Mouse (Mus musculus): ENCODE measurements around the gene March1. TPM values are rescaled to one million over a fixed set of nuclear protein-coding genes. Genes with fewer than 3 reads are reported as not detected.

Gene March1
- 1.5 and 1.6 TPM in 2 replicates for polyA plus RNA-seq (2012; rRNA removed)

DNA sequence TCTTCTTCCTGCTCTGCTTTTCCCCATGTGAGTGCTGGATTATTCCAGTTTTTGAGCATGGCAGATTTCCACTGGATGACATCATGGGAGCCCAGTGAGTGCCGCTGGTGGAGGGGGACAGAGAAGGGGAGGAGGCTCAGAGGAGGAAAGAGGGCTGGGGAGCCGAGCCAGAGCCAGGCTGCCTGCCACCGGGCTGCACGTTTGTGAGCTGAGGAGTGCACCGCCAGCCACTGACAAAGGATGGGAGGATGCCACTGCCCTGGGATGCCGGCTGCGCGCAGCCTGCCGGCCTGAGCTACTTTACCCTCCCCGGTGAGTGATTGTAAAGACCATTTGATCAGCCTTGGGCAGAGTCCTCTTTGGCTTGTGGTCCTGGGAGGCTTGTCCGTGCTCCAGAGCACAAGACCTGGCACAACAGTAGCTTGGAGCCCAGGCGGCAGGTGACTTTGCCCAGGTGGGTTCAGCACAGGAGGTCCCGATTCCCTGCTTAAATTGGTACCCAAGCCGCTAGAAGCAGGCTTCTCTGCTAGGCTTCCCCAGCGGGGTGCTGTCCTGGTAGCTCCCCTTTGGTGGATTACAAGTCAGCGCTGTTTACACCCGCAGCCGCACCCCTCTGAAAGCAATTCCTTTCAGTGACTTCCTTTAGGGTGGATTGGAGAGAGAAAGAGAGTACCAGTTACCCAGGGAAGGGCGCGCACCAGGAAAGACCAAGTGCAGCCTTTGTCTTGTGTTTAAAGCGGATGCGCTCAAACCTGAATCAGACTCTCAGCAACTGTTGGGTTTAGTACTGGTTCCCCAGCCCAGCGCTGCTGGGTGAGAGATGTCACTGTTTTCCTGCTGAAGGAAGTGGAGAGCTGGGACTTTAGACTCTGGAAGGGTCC, at the start of gene March1:
Gene March1, plus strand, starts transcription at position 30 of the 881 bp plus-strand sequence.
- DNase-seq (ENCODE audit: low read depth), result no peak

DNA sequence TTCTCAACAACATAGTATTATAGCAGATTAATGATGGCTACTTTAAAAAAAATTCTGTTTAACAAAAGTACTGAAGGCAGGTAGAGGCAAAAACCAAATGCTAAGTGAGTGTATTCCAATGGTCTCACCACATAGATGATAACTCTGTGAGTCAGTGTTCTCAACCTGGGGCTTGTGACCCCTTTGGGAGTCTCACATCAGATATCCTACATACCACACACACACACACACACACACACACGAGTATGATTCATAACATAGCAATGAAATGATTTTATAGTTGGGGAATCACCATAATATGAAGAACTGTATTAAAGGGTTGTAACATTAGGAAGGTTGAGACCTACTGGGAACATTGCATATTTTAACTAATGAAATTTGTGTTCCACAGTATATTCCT, 30.8 kb upstream of the March1 start:
- no peak for DNase-seq (ENCODE audit: low read depth)

DNA sequence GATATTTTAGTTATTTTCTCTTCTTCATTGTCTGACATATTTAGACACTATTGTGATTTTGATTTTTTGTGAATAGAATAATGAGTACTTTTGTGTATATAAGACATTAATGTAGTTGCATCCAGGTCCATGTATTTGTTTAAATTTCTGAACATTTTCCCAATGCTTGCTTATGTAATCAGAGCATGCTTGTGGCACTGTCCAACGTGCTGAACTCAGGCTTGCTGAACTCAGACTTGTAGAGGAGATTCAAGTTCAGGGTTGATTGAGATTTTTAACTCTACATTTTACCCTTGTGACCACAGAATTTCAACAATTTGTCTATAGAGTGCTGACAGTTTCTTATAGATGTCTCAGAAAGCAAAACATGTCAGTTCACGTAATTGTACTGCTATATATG, 14.5 kb upstream of the March1 start:
- no peak for DNase-seq (ENCODE audit: low read depth)

DNA sequence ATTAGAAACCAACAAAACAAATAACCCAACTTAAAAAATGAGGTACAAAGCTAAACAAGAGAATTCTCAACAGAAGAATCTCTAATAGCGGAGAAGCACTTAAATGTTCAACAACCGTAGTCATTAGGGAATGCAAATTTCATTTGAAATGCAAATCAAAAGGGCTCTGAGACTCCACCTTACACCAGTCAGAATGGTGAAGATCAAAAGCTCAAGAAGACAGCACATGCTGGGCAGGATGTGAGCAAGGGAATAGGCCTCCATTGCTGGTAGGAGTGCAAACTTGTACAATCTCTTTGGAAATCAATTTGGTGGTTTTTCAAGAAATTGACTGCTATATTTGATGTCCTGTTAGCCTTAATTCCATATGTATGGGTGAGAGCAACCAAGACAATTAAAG, 8.2 kb upstream of the March1 start:
- DNase-seq (ENCODE audit: low read depth), result no peak

- DNase-seq (ENCODE audit: low read depth), result no peak
These were observed 1.3 kb downstream of the March1 start for GRCm38 (mm10) chr8:65618966-65619365.

DNA sequence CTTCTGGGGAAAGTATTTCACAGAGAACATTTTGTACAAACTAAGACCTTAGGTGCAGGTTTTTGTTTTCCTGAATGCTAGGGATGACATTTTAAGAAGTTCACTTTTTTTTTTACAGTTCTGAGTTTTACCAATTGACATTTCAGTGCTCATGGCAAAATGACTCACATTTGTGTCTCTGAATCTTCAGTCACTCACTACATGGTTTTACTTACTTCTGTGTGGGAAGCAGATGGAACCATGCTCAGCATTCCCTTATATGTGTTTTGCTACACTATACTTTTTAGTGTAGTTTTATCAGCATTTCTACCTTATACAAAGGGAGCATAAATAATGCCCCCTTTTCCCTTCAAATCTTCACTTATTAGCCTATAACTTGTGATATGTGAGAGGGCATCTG, 27.2 kb downstream of the March1 start:
- DNase-seq (ENCODE audit: low read depth), result no peak

- DNase-seq (ENCODE audit: low read depth), result no peak
These were observed 27.8 kb downstream of the March1 start for GRCm38 (mm10) chr8:65645502-65645901.

- no peak for DNase-seq (ENCODE audit: low read depth)
These were observed 28.2 kb downstream of the March1 start for GRCm38 (mm10) chr8:65645945-65646344.

DNA sequence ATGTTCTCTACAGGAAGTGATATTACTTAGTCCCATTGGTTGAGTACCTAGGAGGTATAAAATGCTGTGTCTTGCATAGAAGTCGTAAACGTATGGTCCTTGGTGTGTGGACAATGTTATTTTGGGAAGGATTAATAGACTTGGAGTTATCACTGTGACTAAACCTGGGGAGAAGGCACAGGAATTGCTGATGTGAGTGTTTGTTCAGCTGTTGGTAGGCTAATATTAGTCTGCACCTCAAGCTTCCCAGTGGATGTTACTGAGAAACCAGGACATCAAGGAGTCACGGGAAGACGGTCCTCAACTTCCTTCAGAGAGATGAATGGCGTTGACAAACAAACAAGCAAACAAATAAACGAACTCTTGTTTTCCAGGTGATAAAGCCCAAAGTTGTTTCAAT, 38.2 kb downstream of the March1 start:
- DNase-seq (ENCODE audit: low read depth), result no peak

- no peak for DNase-seq (ENCODE audit: low read depth)
These were observed 44.2 kb downstream of the March1 start for GRCm38 (mm10) chr8:65661885-65662284.

DNA sequence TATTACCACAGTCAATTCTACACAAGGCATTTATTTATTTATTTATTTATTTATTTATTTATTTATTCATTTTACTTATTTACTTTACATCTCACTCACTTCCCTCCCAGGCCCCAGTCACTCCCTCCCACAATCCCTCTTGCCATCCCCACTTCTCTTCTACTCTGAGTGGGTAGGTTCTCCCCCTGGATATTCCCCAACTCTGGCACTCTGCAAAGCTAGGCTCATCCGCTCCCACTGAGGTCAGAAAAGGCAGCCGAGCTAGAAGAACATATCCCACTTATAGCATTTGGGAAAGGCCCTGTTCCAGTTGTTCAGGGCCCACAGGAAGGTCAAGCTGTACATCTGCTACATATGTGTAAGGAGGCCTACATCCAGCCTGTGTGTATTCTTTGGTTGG, 48.1 kb downstream of the March1 start:
- no peak for DNase-seq (ENCODE audit: low read depth)

DNA sequence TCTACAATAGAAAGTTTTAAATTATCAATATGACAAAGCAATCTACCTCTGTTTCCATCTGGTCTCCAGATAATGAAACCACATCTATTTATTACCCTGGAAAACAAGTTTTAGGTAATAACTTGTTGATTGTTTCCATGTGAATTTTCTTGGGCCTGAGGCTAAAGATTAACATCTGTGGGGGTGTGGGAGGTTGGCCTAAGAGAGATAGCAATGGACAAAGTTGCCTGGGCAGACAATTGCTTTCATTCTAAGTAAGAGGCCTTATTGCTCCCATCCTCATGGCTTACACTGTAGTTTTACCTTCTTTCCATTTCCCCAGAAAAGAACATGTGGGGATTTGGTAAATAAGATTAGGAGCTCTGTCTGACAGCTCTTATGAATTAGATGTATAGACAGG, 125.4 kb downstream of the March1 start:
- no peak for DNase-seq (ENCODE audit: low read depth)

DNA sequence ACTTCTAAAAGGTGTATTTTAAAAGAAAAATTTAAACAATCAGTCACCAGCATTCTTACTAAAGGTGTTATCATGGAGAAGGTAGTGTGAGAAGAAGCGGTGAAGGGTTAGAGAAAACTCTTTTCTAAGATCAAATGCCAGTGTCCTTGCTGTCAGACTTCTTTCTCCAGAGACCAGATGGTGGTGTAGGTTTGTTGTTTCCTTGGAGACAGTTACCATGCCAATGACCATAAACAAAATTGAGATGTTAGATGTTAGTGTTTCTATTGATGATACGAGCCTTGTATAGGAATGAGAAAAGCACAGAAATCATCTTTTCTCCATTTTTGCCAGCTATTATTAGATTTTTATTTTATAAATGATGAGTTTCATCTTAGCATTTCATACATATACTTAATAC, 158.1 kb downstream of the March1 start:
- no peak for DNase-seq (ENCODE audit: low read depth)

DNA sequence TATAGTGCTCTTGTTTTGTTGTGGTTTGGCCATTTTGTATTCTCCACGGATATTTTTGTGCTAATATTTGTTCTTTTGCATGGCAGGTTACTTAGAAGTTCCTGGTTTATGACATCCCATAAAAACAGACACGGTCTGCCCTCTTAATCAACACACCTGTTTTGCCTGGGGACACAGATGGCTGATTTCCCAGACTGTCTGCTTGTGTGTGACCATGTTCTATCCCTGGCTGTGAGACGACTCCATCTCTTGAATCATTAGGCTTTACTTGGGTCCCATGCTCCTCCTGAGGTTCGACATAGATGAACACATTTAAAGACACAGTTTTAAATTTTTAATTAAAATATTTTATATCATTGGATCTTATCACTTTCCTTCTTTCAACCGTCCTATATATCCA, 163.5 kb downstream of the March1 start:
- no peak for DNase-seq (ENCODE audit: low read depth)

DNA sequence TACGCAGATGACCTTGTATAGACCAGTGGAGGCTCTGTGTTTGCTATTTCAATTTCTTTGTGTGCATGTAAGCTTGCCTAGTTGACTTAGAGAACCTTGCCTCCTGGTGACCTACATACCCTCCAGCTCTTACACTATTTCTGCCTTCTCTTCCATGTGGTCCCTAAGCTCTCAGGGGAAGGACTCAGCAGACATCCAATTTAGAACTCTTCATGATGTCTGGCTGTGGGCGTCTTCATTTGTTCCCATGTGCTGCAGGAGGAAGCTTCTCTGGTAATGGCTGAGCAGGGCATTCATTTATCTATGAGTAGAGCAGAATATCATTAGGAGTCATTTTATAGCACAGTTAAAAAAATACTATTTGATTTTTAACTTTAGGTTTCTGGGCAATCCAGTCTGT, 195.3 kb downstream of the March1 start:
- DNase-seq (ENCODE audit: low read depth), result no peak

- no peak for DNase-seq (ENCODE audit: low read depth)
These were observed 304.8 kb downstream of the March1 start for GRCm38 (mm10) chr8:65922294-65923019.

GRCm38 (mm10) chr8:65956948-65957347, 339.2 kb downstream of the March1 start:
- no peak for DNase-seq (ENCODE audit: low read depth)

- DNase-seq (ENCODE audit: low read depth), result no peak
These were observed 339.8 kb downstream of the March1 start for GRCm38 (mm10) chr8:65957492-65957891.

DNA sequence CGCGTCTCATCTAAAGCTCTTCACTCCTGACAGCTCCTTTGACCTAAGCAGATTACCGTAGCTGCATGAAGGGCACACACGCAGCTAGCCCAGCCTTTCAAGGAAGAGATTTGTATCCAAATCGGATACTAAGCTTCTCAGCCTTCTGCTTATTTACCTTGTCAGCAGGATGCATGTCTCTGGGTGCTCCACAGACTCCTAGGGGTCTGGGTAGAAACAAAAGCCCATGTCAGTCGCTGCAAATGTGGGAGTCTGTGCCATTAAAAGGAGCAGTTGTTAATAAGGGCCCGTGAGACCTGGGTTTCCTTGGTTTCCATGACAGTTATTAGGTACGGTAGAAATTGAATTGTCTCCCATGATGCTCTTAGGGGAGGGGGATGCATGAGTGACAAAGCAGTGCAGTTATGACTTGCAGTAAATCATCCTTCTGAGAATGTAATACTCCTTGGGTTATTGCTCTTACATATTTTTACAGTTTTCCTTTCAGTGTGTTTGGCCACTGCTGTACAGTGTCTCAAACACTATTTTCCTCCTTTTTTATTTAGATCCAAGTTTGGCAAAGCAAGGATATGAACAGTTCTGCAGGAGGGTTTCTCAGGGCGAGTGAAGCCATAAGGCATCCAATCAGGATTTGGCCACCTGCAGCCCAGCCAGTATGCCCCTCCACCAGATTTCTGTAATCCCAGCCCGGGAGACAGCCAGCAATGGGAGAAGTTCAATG, 349.0 kb downstream of the March1 start:
- no peak for DNase-seq (ENCODE audit: low read depth)

GRCm38 (mm10) chr8:65967223-65967778, 349.6 kb downstream of the March1 start:
- no peak for DNase-seq (ENCODE audit: low read depth)

DNA sequence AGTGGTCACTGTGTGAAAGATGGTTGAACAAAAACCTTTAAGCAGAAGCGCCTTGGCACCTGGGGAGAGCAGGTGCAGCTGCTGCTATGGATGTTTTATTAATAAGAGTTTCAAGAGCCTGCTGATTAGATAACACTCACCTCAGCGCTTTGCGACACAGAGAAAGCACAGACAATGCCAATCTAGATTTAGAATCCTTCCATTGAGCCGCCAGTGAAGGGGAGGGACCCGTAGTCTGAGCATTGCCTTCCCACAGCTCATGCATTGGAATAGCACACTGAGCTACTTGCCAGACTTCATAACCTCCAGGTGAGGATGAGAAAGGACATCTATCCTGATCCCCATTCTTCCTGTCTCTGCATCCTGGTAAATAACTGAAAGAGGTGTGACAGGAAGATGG, 359.2 kb downstream of the March1 start:
- DNase-seq (ENCODE audit: low read depth), result no peak

GRCm38 (mm10) chr8:65982039-65982438, 364.3 kb downstream of the March1 start:
- no peak for DNase-seq (ENCODE audit: low read depth)

All from gonadal fat pad, adult 2 months (tissue).